Mouse (Mus musculus) MEL-GATA-1-ER (cell line): ENCODE measurements around the gene Atxn1.

Experiments used
- DNase-seq: peaks from one replicate; pipeline ENCODE4 v3.0.0-alpha.2; 2012; ENCODE audit warnings: low read depth; ENCODE audit errors: extremely low read depth

Gene Atxn1

DNA sequence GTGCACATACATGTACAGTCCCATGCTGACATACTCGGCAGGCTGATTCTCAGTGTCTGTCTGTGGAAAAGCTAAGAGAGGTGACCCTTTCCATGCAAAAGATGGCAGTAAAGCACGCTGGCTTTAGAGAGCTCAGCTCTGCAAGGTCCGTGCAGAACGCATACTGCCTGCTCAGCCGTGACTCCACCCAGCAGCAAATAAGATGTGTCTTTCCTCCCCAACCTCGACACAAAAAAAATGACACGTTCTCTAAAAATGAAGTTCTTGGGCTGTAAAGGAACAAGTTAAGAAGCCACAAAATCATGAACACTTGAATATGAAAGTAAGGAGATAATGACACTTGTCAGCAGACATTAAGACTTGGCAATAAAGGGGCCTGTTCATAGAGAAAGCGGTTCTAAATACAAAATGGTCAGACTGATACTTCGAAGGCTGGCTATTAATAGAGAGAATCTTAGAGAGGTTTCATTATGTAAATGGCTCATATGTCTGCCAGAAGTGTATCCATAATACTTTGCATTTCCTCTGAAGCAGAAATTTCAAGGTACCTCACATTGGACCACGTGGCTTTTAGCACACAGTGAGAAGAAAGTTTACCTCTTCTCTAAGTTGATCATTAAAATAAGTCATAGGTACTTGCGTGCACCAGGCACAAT is 132.0 kb downstream of the Atxn1 start:
- no peak for DNase-seq

DNA sequence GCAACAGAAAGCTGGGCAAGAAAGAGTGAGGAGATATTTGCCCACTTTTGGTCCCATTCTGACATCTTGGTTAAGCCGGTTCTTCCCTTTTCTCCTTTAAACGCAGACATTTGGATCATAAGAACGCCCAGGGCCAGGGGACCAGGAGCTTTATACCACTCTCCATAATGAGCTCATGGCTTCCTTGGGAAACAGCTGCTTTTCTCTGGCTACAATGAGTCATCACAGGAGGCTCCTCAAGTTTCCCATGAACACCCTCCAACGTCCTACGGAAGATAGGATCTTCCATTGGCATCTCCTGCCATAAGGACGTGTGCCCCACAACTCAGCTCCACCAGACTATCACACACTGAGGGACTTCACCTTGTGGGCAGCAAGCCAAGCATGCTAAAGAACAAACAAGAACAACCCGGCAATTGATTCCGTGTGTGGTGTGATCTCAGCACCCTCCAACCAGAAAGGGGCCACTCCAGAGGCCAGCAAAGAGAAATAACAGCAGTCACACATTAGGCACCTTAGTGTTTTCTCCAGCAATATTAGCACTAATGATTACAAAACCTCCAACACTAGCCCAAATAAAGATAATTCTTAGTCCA is 135.4 kb downstream of the Atxn1 start:
- no peak for DNase-seq

DNA sequence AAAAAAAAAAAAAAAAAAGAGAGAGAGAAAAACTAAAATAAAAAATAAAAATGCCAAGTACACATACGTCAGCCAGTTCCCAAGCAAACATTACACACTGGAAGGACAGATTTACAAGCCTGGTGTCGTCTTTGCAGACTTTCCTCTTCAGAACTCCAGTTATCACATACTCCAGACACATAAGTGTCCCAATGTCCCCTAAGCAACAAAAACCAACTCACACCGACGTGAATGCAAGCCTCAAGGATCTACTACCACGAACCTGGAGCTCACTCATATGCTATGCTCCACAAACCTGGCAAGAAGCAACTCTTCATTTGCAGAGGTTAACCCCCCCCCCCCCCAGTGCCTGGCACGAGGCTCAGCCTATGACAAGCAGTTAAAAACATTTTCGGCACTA is 136.8 kb downstream of the Atxn1 start:
- no peak for DNase-seq

DNA sequence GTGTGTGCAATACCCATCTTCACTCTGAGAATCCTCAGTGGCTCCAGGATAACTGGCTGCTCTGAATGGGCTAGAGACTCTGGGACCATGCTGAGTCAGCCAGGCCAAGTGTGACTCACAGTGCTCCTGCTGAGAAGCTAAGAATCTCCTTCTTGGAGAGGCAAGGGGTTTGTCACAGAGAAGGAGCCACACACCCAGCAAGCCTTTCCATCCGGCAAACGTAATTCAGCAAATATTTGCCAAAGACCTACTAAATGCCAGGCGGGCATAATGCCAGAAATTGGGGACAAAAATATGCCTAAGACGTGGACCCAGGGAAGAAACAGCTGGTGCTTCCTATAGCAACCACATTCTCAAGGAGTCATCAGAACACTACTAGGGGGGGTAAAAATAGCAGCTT is 137.2 kb downstream of the Atxn1 start:
- DNase-seq: no peak

DNA sequence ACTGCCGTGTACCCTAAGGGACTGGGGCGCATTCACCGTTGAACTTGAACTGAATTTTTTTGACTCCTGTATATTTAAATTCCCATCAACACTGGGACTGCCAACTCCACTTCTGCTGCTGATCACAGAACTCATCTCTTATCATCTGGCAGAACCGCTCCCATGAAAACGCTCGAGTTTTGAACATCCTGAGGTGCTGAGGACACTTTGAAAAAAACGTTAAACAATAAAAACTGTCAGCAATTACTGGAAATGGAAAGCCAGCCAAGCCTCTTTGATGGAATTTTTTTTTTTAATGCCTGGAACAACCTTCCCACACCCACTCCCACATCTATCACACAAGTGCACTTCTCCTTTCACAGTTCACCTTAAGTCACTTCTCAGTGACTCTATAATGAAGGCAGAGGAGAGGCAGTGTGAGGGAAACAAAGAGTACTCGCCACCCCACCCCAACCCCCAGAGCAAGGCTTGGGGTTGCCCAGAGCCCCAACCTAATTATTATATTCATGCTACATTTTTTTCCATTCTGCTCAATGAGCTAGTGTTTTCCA is 137.7 kb downstream of the Atxn1 start:
- DNase-seq: no peak

DNA sequence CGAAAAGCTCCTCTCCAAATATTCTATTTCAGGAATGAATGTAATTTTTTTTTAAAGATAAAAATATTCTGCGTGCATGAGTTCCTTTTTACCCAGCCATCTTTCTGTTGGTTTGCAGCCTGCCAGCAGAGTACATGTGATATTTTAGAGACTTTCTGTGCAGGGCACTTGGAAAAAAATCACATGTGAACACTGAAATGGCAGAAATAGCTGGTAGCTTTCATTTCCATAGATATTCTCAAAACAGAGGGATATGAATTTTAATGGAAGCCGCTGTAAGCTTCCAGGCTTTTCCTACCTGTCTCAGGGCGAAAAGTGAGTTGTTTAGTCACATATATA is 142.3 kb downstream of the Atxn1 start:
- no peak for DNase-seq

DNA sequence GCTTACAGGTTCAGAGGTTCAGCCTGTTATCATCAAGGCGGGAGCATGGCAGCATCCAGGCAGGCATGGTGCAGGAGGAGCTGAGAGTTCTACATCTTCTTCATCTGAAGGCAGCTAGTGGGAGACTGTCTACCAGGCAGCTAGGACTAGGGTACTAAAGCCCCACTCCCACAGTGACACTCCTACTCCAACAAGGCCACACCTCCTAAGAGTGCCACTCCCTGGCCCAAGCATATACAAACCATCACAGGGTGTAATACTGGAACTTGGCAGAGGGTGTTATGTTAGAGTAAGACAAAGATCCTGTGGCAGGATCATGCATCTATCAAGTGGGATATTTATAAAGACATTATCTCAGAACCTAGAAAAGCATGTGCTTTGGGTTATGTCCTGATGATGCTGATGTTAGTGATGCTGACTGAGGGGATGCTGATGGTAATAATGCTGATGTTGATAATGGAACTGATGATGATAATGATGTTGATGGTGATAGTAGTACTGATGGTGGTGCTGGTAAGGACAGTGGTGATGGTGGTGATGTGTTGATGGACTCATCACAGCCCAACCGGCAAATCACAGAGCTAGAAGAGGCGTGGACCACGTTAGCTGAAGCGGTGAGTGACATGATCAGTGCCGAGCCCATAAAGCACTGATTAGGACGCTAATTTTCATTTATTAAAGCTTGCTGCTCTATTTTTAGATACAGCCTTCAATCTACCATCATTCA is 142.9 kb downstream of the Atxn1 start:
- no peak for DNase-seq

DNA sequence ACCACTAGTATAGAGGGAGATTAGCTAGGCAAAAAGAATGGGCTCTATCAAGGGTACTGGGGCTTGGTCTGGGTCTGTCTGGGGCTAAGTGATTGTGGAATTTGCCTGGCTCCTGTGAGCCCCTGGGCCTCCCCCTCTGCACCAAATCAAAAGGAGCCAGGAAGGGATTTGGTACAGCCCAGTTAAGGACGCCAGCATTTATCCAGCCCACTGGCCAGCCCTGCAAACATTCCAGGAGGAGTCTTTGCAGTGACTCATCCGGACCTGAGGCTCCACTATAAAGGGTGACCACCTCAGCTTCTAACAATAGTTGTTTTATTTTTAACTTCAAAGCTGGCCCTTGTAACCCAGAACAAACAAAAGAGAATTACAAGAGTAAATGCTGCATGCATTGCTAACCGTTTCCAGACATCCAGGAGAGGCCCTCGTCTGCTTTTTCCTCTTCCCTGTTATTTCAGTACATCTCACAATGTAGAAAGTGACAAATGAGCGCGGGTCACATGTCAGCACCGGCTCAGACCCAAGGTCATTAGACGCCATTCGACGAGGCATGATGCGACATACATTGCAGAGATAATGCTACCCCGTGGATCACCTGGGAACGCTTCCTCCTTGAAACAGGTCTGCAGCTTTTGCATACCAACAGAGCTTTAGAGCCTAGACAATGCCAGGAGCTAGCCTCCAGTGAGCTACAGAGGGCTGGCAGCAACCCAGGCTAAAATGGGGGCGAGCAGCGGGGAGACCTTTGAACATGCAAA is 144.2 kb downstream of the Atxn1 start:
- DNase-seq: no peak

DNA sequence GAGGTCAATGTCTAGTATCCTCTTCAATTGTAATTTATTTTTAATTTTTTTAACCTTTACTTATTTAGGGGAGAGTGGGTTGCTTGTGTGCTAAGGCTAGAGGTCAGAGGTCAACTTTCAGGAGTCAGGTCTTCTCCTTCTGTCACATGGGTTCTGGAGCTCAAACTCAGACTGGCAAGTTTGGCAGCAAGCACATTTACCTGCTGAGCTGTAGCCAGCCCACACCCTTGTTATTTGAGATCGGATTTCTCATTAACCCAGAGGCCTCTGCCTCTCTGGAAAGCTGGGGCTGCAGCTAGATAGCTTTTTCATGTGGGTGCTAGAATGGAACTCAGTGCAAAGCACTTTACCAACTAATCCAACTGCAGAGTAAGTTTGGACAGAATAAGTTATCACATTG is 148.1 kb downstream of the Atxn1 start:
- DNase-seq: no peak

DNA sequence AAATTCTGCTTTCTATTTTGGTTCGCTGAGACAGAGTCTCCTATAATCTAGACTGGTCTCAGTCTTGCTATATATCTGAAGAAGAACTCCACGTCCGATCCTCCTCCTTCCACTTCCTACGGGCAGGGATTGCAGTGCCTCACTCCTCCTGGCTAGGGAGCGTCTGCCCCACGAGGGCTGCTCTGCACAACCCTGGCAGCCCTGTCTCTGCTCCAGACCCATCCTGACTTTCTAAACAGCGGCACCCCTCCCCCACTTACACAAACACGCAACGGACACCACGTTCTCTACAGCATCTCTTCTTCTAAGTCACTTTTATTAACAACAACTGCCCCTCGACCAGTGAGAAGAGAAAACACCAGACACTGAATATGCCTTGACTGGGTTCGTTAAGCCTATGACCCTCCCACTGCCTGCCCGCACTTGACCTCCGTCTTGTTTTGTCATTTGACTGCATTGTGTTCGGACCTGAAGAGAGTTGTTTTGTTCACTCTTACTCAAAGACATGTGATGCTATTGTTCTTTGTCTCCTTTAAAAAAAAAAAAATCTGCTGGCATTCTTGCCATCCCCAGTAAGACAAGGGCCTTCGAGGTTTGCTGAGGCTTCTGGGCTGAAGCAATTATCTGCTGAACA is 154.9 kb downstream of the Atxn1 start:
- no peak for DNase-seq

DNA sequence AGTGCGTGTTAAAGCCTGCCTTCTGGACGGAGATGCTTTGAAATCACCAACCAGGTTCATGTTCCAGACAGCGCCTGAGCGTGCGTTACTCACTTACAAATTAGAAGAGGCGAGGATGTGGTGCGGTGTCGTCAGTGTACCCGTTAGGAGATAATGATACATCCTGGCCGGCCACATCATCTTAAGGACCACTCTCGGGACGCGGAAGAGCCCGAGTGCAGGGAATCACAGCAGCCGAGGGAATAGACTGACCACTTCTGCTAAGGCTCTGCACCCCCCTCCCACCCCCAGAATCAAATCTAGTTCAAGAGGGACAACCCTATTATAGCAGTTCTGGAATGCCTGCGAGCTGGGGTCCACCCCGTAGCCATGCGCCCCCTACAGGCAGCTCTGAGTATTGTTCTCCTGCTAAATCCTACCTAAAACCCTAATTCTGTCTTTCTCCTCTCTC is 157.2 kb downstream of the Atxn1 start:
- DNase-seq: no peak

DNA sequence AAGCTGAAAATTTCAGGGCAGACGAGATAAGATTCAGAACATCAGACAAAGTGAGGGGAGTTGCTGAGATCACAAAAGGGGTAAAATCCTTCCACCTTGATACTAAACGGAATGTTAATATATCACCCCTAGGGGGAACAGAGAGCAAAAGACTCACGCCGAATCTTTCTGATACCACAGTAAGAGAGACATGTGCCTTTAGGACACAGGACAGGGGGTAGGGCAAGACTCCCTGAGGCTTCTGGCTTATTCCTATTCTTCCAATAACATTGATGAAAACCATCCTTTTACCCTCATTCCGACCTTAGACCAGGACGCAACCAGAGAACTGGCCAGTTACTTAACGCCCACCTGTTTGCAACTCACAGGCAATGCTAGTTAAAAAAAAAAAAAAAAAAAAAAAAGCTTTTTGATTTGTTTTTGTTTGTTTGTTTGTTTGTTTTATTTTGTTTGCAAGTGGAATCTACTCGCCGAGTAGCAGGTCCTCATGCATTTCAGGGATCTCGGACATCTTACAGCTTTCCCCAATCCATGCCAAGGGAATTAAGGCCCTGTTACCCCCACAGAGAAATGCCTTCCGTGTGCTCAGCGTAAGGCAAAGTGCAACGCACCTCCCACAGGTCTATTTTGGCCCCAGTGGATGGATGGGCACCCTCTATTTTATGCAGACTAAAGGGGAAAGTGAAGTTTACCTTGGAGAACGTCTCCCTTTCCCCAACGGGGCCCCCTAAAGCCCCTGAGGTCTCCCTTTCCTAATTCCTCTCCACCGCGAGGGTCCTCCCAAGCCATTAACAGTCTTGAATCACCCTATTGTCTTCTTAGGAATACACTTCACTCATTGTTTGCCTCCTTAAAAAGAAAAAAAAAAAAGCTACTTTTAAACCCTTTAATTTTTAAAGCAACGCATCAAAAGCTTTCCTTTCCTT is 157.9 kb downstream of the Atxn1 start:
- no peak for DNase-seq

DNA sequence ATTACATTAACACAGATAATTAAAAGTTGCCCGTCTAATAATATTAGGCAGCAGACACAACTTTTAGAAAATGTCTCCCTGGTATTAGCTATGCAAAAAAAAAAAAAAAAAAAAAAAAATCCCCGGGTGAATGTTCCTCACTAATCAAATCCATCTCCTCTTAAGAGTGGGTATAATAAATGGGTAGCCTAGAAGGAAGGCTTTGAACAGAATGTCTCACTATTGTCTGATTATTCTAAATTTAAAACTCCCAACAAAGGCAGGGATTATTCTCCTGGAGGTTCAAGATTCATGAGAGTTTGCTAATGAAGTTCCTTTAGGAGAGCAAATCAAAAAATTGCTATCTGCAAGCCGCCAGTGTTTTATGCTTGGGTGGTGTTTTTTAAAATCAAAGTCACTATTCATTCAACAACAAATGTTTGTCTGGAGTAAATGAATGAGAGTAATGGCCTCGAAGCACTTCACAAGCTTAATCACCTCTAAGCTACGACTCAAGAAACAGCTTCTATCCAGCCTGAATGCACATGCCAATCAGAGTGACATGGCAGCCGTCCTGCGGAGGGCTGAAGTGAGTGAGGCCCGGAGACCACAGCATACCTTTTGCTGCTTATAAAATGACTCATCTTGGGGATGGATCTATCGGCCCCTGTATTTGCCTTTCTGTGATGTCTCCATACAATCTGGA is 158.8 kb downstream of the Atxn1 start:
- DNase-seq: no peak

DNA sequence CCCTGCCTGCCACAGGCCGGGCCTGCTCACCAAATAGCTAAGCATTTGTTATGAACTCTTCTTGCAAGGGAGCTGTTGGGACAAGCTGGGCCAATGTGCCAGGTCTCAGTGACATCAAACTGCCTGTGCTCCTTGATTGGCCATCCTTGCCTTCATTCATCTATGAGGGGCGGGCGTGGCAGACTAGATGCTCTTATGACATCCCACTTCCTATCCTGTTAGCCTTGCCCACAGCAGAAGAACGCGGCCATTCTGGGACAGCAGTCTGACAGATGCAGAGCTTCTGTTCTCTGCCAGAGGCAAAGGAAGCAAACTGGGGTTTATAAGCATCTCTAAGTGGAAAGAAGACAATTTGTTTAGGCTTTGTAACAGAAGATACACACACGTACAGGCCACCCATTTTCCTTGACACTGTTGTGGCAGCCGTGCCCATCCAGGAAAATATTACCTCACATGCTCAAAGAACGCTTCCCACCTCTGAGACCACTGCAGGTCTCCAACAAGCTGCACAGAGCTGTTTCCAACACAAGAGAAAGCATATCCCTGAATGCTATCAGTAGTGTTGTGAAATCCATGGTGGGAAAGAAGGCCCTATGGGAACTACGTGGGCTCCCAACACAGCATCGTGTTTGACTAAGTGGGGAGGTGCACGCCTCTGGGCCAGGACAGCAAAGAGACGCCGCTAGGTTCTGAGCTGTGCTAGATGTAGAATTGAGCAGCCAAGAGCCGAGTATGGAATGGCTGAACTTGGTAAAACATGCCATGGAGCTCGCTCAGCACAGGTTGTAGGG is 162.0 kb downstream of the Atxn1 start:
- no peak for DNase-seq

DNA sequence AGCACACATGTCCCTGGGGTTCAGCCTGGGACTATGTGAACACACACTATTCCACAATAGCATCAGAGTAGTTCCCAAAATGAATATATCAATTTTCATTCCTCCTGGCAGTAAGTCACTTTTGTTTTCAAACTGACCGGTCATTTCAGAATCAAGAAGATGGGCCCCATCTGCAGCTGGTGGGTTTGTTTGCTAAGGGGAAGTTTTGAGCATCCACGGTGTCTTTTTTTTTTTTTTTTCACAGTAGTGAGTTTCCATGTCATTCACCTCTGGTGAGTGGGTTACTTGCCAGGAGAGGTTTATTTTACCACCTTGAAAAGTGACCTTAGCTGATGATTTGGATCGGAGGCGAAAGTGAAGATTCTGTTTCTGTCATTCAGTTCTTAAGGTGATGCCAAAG is 166.6 kb downstream of the Atxn1 start:
- no peak for DNase-seq

DNA sequence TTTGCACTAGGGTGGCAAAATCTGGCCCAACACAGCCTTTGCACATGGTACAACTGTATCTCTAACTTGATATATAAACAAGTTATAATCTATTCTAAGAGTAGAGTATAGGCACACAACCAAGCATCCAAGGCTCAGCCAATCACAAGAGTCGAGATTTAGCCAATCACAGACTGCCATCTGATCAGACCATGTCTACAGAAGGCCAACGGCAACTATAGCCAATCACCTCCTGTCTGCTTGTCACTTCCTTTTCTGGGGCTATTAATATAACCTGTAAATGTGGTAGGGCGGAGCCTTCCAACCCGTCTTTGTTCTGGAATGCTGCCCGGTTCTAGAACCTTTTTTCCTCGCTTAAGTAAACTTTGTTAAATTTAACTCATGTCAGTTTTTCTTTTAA is 167.1 kb downstream of the Atxn1 start:
- peak; percentile 26 for DNase-seq

DNA sequence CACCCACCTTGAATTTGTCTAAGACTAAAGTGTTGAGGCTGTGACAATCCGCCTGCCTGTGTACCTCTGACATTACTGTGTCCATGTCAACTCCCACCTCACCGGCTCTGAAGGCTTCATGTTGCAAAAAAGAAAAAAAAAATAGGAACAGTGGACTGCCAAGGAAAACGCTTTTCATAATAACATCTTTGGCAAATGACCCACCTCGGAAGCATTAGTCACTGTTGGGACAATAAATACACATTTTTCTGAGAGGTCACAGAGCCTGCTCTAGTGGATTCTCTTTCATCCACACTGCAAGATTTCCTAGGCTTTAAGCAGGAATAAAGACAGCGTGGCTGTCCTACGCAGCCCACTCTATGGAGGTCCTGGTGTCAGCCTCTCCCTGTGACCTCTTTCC is 168.5 kb downstream of the Atxn1 start:
- DNase-seq: no peak

DNA sequence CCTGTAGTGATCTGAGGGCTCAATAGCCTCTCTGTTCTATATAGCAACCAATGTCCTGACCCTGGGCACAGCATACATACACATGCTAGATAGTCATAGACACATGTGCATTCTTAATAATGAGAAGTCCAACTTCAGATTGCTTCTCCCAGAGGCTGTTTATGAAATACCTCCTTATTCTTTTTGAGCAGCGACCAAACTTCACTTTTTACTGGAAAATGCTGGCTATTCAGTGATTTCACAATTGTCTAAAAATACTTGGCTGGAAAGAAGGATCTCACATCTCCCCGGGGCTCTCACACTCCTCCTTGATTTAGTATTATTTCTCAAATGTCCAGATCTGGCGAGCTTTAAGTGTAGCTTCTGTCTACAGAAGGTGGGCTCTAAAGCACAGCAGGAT is 171.0 kb downstream of the Atxn1 start:
- no peak for DNase-seq

DNA sequence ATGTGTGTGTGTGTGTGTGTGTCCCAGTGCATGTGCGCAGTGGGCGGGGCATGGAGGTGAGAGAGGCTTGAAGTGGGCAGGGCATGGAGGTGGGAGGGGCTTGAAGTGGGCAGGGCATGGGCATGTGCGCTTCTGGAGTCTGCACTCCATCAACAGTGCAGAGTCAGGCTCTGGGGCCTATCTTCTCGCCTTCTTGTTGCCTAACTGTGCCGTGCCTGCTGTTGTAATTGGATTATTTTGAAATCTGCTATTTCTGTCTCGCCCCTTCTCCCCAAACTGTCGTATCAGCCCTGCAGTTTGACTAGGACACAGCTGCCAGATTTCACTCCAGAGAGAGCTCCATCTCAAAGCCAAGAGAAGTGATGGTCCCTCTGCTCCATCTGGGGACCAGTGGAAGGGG is 178.4 kb downstream of the Atxn1 start:
- DNase-seq: no peak
